Mouse (Mus musculus) neural tube, embryonic 11.5 days (tissue): Measurements from ENCODE around the gene Faim2. TPM values are rescaled to one million over a fixed set of nuclear protein-coding genes. Genes with fewer than 3 reads are reported as not detected.
A peak's percentile ranks its signal among the peaks of the same experiment; 100 is the strongest.

Source experiments
- ATAC-seq: fragments of 200-750 bp; cut with Nextera tagmentation; 2 replicates; pipeline ENCODE4 v1.8.0; 2017; ENCODE audit warnings: moderate number of reproducible peaks, mild to moderate bottlenecking, moderate TSS enrichment, moderate library complexity; ENCODE audit not compliant: insufficient read depth, low FRiP score, low TSS enrichment
- DNase-seq: peaks from one replicate; pipeline ENCODE4 v3.0.0-alpha.2; 2015; ENCODE audit warnings: low spot score
- H3K27ac ChIP-seq: fragments of 300-500 bp; sonication (generic); 2 replicates; pipeline ENCODE4 v1.5.1; 2014; ENCODE audit warnings: low read depth, mild to moderate bottlenecking, low read length
- H3K27me3 ChIP-seq: fragments of 300-500 bp; sonication (generic); 2 replicates; pipeline ENCODE4 v1.6.1; 2014; ENCODE audit warnings: mild to moderate bottlenecking, low read length, mixed read lengths; ENCODE audit not compliant: control insufficient read depth, insufficient read depth
- H3K36me3 ChIP-seq: fragments of 300-500 bp; sonication (generic); 2 replicates; pipeline ENCODE4 v1.6.1; 2014; ENCODE audit warnings: mild to moderate bottlenecking, low read length, moderate library complexity, mixed read lengths; ENCODE audit not compliant: control insufficient read depth, insufficient read depth
- H3K4me1 ChIP-seq: fragments of 300-500 bp; sonication (generic); 2 replicates; pipeline ENCODE4 v1.6.1; 2014; ENCODE audit warnings: low read length, mixed read lengths; ENCODE audit not compliant: control insufficient read depth, insufficient read depth
- H3K4me2 ChIP-seq: fragments of 300-500 bp; sonication (generic); 2 replicates; pipeline ENCODE4 v1.6.1; 2014; ENCODE audit warnings: low read depth, mild to moderate bottlenecking, moderate library complexity
- H3K4me3 ChIP-seq: fragments of 300-500 bp; sonication (generic); 2 replicates; pipeline ENCODE4 v1.5.1; 2014; ENCODE audit warnings: low read depth, low read length
- H3K9ac ChIP-seq: fragments of 300-500 bp; sonication (generic); 2 replicates; pipeline ENCODE4 v1.6.1; 2014; ENCODE audit warnings: mild to moderate bottlenecking, low read length
- H3K9me3 ChIP-seq: fragments of 300-500 bp; sonication (generic); 2 replicates; pipeline ENCODE4 v1.6.1; 2016; ENCODE audit warnings: low read length; ENCODE audit not compliant: control insufficient read depth
- WGBS: fragments of 180-500 bp; shearing (Covaris S2); extraction: QIAGEN DNeasy Blood & Tissue Kit; methylation state at CpG from one replicate; pipeline ENCODE4 v1.1.7; 2014; 5-methylcytosine and 5-hydroxymethylcytosine counted together
- polyA plus RNA-seq: library from polyadenylated mRNA; unstranded; fragments of >200 nt; fragmentation: Nextera tagmentation; extraction: Ambion mirVana; gene quantifications from 2 replicates; pipeline ENCODE4 v1.2.1, GENCODE M21; 2014

Gene Faim2
- polyA plus RNA-seq, result 1.5 and 2.3 TPM in 2 replicates

DNA sequence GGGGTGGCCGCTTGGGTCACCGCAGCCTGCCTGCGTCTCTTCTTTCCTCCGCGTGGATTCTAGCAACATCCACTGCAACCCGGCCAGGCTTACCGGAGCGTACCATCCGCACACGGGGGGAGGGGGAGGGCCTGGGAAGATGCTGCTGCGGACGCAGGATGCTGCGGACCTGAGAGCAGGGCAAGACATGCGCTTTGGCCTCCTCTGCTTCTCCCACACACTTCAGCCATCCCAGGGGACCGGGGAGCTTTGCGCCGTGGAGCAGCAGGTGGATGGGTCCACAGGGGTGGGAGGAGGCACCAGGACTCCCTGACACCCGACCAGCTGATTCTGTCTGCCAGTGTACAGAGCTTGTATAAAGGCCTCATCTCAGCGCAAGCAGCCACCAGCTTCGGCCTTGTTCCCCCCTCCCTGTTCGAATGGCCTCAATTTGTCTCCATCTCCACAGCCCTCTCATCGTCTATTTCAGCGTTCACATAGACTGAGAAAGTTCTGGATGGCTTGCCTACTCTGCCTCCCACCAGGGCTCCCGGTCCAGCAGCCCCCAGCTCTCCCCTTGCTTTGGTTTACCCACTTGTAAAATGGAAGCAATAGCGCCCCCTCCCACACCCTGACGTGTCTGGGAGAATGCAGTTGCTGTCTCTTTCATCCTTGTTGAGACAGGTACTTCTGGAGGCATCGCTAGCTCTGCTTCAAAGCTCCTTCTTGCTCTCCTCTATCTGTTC, at the start of gene Faim2:
Gene Faim2 (minus strand): TSS at position 537 of the 725 bp plus-strand sequence.
- DNase-seq (peak; percentile 71), ATAC-seq (no peak; the same call in 1 of the 2 replicates)
- Histone ChIP-seq H3K4me2 (peak within 1 kb of the TSS; percentile 38), H3K27ac (no peak within 1 kb of the TSS), H3K9me3 (no peaks in the 10 kb centered on the region), H3K27me3 (peaks cover 5% of the 10 kb centered on the region; the same call in 1 of the 2 replicates), H3K4me3 (no peak within 1 kb of the TSS), H3K36me3 (no peaks in the 10 kb centered on the region), H3K9ac (peak within 1 kb of the TSS; percentile 26), H3K4me1 (no peaks in the 10 kb centered on the region)
- WGBS, result 21% methylated on average over 22 of the region's 27 CpGs

DNA sequence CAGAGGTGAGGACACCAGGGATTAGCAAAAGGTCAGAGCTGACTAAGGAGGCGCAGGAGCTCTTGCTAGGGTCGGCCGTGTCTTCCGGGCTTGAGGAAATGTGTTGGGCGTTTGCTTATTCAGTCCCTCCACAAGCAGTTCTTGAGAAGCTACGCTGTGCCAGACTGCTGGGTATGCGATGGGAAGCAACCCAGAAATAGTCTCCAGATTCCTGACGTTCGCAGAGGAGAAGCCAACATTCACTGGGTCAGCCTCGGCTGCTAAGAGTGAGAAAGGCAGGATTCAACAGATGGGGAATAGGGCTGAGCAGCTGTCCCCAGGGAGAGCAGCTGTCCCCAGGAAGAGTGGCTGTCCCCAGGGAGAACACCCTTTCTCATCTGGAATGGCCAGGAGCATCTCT, 41.2 kb upstream of the Faim2 start:
- Histone ChIP-seq H3K4me1 (no peaks in the 10 kb centered on the region), H3K9ac (no peak overlapping the region), H3K4me2 (no peak overlapping the region), H3K27ac (no peak overlapping the region), H3K36me3 (no peaks in the 10 kb centered on the region), H3K9me3 (no peaks in the 10 kb centered on the region), H3K4me3 (no peak overlapping the region), H3K27me3 (no peaks in the 10 kb centered on the region)
- ATAC-seq, result no peak
- DNase-seq, result no peak
- WGBS, result 86% methylated on average over 10 of the region's 10 CpGs

DNA sequence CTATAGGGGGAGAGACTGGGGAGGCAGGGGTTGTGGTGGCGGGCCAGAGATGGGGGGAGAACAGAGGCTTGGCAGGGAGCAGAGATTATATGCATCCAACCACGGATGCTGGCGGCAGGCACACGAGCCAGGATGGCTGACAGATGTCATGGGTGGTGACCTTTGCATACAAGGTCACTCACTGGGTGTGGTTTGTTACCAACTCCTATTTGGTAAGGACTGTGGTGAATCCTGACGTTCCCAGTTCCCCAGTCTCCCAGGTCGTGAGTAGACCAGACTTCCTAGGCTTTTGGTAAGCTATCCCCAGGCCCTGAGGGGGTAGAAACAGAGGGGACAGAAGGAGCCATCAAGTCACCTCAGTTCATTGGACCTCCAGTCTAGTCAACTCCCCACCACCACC, 40.7 kb upstream of the Faim2 start:
- Histone ChIP-seq H3K9ac (no peak overlapping the region), H3K36me3 (no peaks in the 10 kb centered on the region), H3K4me1 (no peaks in the 10 kb centered on the region), H3K9me3 (no peaks in the 10 kb centered on the region), H3K4me2 (no peak overlapping the region), H3K4me3 (no peak overlapping the region), H3K27ac (no peak overlapping the region), H3K27me3 (no peaks in the 10 kb centered on the region)
- ATAC-seq (no peak), DNase-seq (no peak)
- whole genome bisulfite sequencing, result 80% methylated on average over 6 of the region's 6 CpGs

DNA sequence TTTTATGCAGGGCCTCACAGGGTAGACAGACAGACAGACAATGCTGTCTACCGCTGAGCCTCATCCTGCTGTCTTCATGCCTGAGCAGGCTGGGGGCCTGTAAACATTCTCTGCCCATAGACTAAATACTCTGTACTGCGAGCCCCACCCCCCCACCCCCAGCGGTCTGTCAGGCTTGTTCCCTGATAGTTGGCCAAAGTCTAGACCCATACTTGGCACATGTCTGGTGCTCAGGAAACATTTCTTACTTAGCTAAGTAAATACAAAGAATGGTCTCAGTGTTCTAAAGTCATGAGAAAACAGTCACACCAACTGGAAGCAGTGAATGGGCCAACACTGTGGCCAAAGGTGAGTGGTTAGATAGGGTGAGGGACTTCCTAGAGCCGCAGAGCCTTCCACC, 39.4 kb upstream of the Faim2 start:
- no peaks in the 10 kb centered on the region for H3K27me3 ChIP-seq
- DNase-seq (no peak), ATAC-seq (no peak)
- no peaks in the 10 kb centered on the region for H3K9me3 ChIP-seq
- H3K4me3 ChIP-seq, result no peak overlapping the region
- H3K4me1 ChIP-seq, result no peaks in the 10 kb centered on the region
- H3K27ac ChIP-seq, result no peak overlapping the region
- no peaks in the 10 kb centered on the region for H3K36me3 ChIP-seq
- H3K9ac ChIP-seq, result no peak overlapping the region
- H3K4me2 ChIP-seq, result no peak overlapping the region
- WGBS, result 73% methylated on average over 4 of the region's 4 CpGs

DNA sequence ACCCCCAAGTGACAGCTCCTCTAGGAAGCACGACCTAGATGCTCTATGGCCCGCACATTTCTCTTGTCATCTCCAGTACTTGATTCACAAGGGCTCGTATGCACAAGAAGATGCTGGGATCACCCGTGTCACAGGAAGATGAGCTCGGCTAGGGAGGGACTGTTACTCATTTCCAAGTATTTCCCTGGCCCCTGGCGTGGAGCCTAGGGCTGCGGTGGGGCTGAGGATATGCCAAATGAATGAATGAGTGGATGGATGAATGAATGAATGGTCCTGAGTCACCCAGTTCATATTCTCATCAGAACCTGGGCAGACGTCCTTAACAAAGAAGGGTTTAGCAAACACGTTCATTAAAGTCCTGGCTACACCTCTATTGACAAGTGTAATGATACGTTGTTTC, 32.3 kb upstream of the Faim2 start:
- Histone ChIP-seq H3K9me3 (no peaks in the 10 kb centered on the region), H3K9ac (no peak overlapping the region), H3K36me3 (no peaks in the 10 kb centered on the region), H3K4me3 (no peak overlapping the region), H3K4me2 (no peak overlapping the region), H3K27ac (no peak overlapping the region), H3K27me3 (no peaks in the 10 kb centered on the region), H3K4me1 (no peaks in the 10 kb centered on the region)
- 80% methylated on average over 10 of the region's 10 CpGs for WGBS
- DNase-seq, result no peak
- no peak for ATAC-seq

DNA sequence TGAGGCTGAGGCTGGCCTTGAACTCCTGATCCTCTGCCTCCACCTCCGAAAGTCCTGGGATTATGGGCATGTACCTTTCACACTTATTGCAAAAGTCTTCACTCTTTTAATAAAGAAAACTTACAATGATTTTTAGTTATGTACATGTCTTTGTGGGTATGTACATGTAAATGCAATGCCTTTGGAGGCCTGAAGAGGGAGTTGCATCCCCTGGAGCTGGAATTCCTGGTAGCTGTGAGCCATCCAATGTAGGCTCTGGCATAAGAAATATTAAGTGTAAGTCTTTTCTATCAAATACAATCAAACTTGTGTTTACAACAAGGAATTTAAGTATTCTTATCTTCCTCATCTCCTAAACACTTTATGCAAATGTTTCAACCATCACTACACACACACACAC, 31.0 kb upstream of the Faim2 start:
- no peak overlapping the region for H3K9ac ChIP-seq
- 86% methylated on average over 1 of the region's 1 CpGs for WGBS
- no peak overlapping the region for H3K27ac ChIP-seq
- DNase-seq, result no peak
- no peaks in the 10 kb centered on the region for H3K27me3 ChIP-seq
- no peaks in the 10 kb centered on the region for H3K4me1 ChIP-seq
- no peak overlapping the region for H3K4me2 ChIP-seq
- H3K36me3 ChIP-seq, result no peaks in the 10 kb centered on the region
- no peaks in the 10 kb centered on the region for H3K9me3 ChIP-seq
- ATAC-seq, result no peak
- no peak overlapping the region for H3K4me3 ChIP-seq

DNA sequence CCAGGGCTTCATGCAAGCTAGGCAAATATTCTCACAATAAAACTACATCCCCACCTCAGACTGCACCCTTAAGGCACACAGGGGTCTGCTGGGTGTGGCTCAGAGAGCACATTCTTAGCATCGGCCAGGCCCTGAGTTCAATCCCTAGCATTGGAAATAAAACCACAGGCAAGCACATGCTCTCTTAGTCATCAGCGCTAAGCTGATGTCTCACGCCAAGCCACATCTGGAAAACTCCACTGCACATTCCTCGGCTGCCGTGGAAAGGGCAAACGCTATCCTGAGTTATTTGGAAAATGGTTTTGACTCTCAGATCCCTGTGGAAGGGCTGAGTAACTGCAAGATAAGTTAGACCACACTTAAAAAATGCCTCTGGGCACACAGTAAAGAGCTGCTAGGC, 25.8 kb upstream of the Faim2 start:
- Histone ChIP-seq H3K4me3 (no peak overlapping the region), H3K9me3 (no peaks in the 10 kb centered on the region), H3K4me2 (no peak overlapping the region), H3K27ac (no peak overlapping the region), H3K4me1 (no peaks in the 10 kb centered on the region), H3K36me3 (no peaks in the 10 kb centered on the region), H3K27me3 (no peaks in the 10 kb centered on the region), H3K9ac (no peak overlapping the region)
- no peak for ATAC-seq
- 66% methylated on average over 6 of the region's 6 CpGs for WGBS
- DNase-seq, result no peak

DNA sequence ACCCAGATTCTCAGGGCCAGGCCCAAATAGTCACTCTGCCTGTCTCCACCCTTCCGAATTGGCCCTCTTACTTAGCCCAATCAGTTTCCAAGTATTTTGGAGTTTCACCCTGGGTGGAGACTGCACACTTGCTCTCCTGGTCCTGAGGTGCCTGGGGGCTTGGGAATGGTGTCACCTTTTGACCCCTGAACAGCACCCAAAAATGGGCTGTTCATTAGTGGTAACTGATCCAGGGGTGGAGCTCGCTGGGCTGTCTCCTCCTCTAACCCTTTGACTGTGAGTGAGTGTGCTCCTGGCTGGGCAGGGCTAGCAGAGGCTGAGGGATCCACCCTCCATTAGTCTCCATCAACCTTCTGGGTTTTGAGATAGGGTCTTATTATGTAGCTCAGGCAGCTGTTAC, 21.9 kb upstream of the Faim2 start:
- no peak overlapping the region for H3K9ac ChIP-seq
- no peak for ATAC-seq

DNA sequence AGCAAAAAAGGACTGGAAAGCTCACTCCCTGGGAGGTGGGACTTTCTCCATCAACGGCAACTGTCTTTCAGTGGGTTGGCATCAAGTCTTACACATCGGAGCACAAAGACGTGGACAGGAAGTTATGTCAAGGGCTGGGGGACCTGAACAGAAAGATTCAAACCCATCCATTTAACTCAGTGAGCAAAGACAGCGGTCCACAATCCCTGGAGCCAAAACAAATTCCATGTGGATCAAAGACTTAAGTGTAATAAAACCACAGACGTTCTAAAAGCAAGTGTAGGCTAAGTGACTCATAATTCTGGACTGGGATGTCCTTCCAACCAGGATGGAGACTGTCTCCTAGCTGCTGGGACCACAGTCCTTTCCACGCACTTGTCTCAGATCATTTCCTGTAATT, 19.8 kb upstream of the Faim2 start:
- DNase-seq, result no peak
- WGBS, result 80% methylated on average over 6 of the region's 6 CpGs

More for the DNA sequence above, 21.9 kb upstream of the Faim2 start:
- H3K4me1 ChIP-seq, result no peaks in the 10 kb centered on the region
- H3K36me3 ChIP-seq, result no peaks in the 10 kb centered on the region
- no peak overlapping the region for H3K4me2 ChIP-seq
- no peak overlapping the region for H3K27ac ChIP-seq
- no peaks in the 10 kb centered on the region for H3K27me3 ChIP-seq
- no peak for DNase-seq
- H3K9me3 ChIP-seq, result no peaks in the 10 kb centered on the region
- 42% methylated on average over 2 of the region's 2 CpGs for WGBS
- no peak overlapping the region for H3K4me3 ChIP-seq

More for the DNA sequence above, 19.8 kb upstream of the Faim2 start:
- H3K36me3 ChIP-seq, result no peaks in the 10 kb centered on the region
- no peak overlapping the region for H3K27ac ChIP-seq
- no peaks in the 10 kb centered on the region for H3K9me3 ChIP-seq
- no peak overlapping the region for H3K9ac ChIP-seq
- no peak overlapping the region for H3K4me3 ChIP-seq
- no peaks in the 10 kb centered on the region for H3K27me3 ChIP-seq
- no peaks in the 10 kb centered on the region for H3K4me1 ChIP-seq
- no peak overlapping the region for H3K4me2 ChIP-seq
- no peak for ATAC-seq
